In genomic region chr14:51266113-51266512, GRCm38 (mm10) we compare ENCODE assay signal across 8 mouse cellular contexts. TPM values are rescaled to one million over a fixed set of nuclear protein-coding genes. Genes with fewer than 3 reads are reported as not detected.
A peak's percentile ranks its signal among the peaks of the same experiment; 100 is the strongest.
DNase-seq lines count a peak whose midpoint lies in the region; ATAC-seq and TF ChIP-seq lines count a peak whose summit lies in the region.

No protein-coding gene starts in this region.

- peak; percentile 77 for TF ChIP-seq CTCF in cortical plate, adult 2 months (IDR thresholded peaks at IDR 0.05; ENCODE audit: extremely low read depth, insufficient read depth, low read length)

- peak; percentile 72 to 92 for DNase-seq in adrenal gland, adult (ENCODE audit: inconsistent age in 2 of 2, low spot score in 1 of 2)
- DNase-seq in gastrocnemius, postnatal 10 days = peak; percentile 81
- peak; percentile 54 for DNase-seq in induced T-regulatory cell, adult 2 months (ENCODE audit: low read depth)
- peak; percentile 24 to 77 for DNase-seq in left cerebral cortex, adult 8-10 months (ENCODE audit: low spot score in 2 of 2)
- DNase-seq in right cerebral cortex, postnatal 25 days = peak; percentile 74
- peak; percentile 72 to 81 for DNase-seq in urinary bladder, postnatal 36 days (ENCODE audit: low spot score in 2 of 2)

- no peak overlapping the region for H3K4me3 ChIP-seq in cortical plate, adult 2 months (ENCODE audit: insufficient read depth, low read length)

- TF ChIP-seq POLR2A in cortical plate, adult 2 months (IDR thresholded peaks at IDR 0.05; ENCODE audit: extremely low read depth, insufficient read depth, low read length) = no peak

- peak; percentile 98 for ATAC-seq in megakaryocyte progenitor cell, adult 5-6 weeks (replicated peaks; ENCODE audit: poor library complexity)

- no peak overlapping the region for H3K27ac ChIP-seq in cortical plate, adult 2 months (ENCODE audit: insufficient read depth, low read length)

- no peaks in the 10 kb centered on the region for H3K4me1 ChIP-seq in cortical plate, adult 2 months (ENCODE audit: control insufficient read depth, insufficient read depth, low read length)

RNA-seq across cellular contexts. Expression of gene Rnase2a, which starts 10.2 kb away (rescaled TPM):
- not detected in 2 replicates for polyA plus RNA-seq in cortical plate, adult 2 months (2012; rRNA removed)
- not detected for total RNA-seq in gastrocnemius, postnatal 10 days (2021)
- not detected for total RNA-seq in left cerebral cortex, adult 8-10 months (2022)
- not detected in 2 replicates for total RNA-seq in megakaryocyte progenitor cell, adult 5-6 weeks (2015)
- total RNA-seq in megakaryocyte progenitor cell, adult 5-6 weeks (2017) = not detected in 2 replicates
